Mouse (Mus musculus): Measurements from ENCODE around the gene Chmp2b.
A peak's percentile ranks its signal among the peaks of the same experiment; 100 is the strongest.

Gene Chmp2b

DNA sequence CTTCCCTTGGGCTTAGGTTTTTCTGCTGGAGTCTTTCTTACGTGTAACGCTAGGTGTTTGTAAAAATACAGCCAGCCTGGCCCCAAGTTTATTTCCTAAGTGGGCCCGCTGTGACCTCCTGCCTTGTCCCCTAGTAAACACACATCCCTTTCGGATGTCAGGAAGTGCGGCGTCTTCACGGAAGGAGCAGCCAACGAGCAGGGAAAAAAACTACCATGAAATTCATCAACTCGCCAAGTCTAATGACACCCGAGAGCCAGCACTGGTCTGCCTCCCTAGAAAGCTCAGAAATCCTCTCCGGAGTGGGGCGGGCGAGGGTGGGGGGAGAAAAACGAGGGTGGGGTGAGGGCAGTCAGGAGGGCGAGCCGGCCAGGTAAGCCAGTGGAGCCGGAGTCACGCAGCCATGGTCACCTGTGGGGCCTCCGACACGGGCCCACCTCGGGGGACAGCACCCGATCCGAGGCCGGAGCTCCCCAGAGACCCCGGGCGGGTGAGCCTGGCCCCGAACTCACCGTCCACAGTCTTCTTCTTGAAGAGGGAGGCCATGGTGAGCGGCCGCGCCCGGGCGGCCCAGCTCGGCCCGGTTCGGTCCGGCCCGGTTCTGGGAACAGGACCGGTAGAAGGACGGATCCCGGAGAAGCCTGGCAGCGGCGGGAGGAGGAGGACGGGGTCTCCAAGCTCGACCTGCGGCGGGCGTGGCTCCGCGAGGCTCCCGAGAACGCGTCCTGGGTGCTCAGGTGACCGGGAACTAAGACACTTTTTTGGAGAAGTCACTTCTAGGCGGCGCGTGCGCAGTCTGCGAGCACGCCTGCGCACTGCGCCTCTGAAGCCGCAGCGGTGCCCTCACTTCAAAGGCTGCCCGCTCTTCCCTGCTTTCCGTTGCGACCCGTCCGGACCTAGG, at the start of gene Chmp2b:
Chmp2b (minus strand) TSS at position 764 of the 901 bp plus-strand sequence.
- DNase-seq (ENCODE audit: low read depth, low spot score): peak; percentile 78

DNA sequence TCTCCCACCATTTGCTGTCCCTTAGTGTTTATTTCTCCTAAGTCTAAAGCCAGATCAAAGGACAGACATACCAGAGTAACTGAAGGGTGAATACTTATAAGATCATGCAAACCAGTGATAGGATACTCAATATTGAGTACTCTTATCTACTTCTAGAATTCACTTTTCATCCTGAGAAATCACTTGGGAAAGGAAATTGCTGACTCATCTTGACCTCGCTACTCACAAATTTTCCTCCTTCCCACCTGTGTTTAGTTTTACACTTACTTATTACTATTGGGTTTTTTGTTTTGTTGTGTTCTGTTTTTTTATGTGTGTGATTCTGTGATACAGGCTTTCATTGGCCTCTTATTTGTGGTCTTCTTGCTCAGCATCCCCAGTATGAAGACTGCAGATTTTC, 49.2 kb upstream of the Chmp2b start:
- DNase-seq (ENCODE audit: low read depth, low spot score): no peak

DNA sequence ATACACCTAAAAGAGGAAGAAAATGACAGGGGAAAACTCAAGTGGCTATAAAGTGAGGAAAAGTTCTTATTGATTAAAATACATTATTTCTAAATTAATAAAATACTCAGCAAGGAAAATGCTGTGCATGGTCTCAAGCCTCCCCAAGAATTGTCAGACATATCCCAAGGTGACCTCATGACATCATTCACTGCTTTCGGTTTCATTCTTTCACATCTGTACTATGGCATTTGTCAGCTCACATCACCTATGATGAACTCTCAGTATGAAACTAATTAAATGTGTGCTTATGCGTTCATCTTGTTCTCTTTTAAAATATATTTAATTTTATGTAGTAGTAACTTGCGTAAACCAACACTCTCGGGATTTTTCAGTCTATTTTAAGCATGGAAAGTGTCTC, 38.3 kb upstream of the Chmp2b start:
- DNase-seq (ENCODE audit: low read depth, low spot score): no peak

DNA sequence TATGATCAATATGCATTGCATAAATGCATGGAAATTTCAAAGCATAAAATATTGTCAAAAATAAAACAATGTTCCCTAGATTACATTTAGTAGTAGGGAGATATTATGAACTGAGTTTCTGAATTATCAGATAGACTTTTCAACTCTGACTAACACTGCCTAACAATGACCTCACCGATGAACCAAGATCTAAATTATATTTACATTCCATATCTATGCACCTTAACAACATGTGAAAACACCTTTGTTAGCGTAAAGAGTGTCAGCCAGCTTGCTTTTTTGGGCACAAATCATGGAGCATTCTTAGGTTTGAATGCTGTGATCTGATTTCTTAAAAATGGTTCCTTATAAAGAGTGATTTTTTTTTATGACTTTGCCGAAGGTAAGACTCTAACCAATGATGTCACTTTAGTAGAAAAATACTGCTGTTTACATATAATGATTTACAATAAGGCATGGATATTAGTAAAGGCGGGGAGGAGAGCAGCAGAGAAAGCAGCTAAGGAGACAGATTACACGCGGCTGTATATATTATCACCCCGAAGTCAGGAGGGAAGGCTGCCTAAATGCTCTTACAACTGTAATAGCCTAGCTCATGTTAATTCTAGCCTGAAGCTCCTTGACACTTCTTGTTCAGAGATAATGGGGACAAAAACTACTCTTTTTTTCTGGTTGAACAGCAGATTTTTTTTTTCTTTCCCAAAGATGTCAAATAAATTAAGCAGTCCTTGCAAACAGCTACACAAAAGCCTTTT, 23.8 kb upstream of the Chmp2b start:
- DNase-seq (ENCODE audit: low read depth, low spot score): no peak

DNA sequence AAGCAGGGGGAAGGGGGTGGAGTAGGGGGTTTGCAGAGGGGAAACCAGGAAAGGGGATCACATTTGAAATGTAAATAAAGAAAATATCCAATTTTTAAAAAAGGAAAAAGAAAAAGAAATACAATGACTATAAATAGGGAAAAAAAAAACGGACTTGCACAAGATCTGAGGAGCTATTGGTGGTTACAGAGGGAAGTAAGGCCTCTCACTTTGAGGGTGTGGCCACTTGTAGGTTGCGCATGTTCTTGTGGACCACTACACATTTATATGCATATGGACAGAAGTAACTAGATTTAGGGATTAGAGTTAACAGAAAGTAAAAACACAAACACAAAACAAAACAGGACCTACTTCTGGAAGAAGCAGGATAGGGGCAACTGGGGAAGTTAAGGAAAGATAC, 23.2 kb upstream of the Chmp2b start:
- DNase-seq (ENCODE audit: low read depth, low spot score): no peak

DNA sequence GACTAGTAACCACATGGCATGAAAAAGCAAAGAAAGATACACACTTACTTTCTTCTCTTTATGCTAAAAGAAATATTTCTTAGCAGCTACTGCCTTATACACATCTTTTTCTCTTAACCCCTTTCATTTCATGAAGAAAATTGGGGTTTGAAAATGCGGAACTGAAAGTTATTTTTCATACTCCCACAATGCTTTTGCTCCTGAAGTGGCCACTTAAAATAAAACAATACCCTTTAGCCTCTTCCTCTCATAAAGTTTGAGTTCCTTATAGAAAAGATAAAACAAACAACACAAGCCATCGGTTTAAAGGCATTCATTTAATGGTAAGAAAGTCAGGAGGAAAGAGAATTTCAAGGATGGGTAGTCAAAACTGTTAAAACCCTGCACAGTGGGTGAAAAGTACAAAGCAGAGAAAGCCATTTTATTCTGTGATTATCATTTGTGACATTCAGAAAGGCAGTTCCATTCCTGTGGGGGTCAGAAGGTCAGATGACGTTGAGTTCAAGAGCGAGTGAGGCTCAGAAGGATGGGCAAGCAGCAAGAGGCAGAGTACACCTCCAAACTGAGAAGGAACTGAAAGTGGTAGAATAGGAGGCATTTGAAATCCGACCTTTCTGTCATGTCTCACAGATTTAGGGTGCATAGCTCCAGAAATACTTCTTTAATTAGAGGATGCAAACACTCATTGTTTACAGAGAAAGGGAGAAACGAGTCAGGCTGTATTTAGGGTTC, 14.9 kb upstream of the Chmp2b start:
- DNase-seq (ENCODE audit: low read depth, low spot score): no peak

DNA sequence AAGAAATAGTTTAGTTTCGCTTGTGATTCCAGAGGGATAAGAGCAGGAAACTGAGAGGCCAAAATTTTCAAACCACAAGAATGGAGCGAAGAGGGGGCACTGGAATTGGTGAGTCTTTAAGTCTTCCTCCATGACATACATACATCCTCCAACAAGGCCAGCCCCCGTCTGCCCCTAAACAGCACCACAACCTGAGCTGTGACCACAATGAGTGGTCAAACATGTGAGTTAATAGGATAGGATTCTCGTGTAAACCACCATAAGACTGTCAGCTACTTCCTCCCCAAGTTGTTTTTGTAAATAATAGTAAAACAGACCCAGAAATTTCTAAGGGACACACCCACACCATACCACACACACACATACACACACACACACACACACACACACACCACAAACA, 6.3 kb upstream of the Chmp2b start:
- DNase-seq (ENCODE audit: low read depth, low spot score): no peak

DNA sequence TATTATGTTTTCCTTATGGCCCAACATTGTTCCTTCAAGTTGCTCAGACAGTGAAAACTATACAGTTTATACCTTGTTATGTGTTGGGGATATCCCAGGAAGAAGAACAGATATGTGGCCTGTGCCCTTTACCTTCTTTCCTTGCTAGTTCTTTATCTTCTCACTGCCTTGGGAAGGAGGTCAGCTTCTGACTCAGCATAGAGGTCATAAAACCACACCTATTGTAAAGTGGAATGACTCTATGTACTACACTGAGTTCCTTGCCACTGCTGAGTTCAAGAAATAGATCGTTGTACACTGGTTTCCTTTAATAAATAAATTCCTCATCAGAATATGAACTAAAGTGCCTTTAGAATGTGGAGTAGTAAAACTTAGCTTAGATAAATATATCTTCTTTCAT, 2.4 kb upstream of the Chmp2b start:
- DNase-seq (ENCODE audit: low read depth, low spot score): no peak

DNA sequence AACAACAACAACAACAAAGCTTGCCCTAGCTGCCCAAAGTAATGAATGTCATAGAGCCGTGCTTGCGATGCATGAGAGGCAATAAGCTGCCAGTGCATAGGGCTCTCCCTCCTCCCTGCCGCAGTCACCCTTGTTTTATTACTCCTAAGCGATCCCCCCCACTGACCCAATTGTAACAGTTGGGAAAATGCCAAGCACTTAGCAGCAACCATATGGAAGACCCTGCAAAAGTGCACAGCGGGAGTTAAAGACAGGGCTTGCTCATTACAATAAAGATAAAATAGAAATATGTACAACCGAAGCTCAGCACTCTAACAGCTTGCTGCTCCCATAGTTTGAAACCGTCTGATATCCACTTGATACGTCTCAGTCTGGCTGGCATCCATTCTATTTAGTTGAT, 1.8 kb upstream of the Chmp2b start:
- DNase-seq (ENCODE audit: low read depth, low spot score): no peak

DNA sequence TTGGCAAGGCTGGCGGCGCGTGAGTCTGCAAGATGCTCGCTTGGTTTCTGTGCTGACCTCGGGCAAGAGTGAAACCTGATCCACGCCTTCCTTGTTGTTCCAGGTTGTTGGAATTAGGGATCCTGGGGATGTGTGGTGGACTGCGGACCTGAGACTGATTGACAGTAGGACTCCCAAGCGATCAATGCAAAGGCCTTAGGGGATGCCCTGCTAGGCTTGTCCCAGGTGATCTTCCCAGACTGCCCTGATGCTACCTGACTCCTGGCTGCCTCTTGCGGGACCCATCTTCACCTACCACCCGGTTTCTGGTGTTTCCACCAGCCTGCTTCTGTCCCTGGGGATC, 309 bp upstream of the Chmp2b start:
- DNase-seq (ENCODE audit: low read depth, low spot score): no peak

DNA sequence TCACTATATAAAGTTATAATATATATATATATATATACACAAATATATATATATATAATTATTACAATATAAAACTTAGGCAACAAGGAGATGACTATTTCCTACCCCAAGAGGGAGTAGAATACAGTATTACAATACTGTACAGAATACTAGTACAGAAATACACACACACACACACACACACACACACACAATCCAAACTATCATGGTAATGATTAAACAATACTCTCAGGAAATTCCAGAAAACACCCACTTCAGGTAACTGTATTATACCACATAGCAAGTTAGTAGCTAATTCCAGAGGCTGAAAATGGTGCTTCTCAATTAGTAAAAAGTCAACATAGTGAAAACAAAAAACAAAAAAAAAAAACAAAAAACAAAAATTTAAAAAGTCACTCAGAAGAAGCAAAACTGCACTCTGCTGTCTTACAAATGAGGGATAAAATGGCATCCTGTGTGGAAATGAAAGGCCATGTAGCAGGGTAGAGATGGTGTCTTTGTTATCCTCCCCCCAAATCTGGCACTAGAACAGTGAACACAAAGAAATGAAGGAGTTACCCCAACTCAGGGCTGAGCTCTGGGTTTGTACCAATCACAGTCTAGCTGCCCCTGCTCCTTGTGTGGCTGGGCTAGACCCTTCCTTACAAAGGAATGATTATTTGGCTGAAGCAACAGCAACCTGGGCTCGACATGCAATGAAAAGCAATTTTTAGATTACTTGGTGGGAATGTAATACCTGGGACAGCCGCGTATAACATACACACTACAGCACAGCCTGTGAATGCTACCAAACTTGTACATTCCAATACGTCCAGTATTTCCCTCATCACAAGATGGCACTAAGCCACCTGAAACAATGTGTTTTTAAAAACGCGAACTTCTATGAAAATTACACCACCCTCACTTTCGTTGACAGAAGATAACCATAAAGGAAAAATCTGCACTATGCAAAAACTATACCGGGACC, 1.2 kb downstream of the Chmp2b start:
- DNase-seq (ENCODE audit: low read depth, low spot score): no peak

DNA sequence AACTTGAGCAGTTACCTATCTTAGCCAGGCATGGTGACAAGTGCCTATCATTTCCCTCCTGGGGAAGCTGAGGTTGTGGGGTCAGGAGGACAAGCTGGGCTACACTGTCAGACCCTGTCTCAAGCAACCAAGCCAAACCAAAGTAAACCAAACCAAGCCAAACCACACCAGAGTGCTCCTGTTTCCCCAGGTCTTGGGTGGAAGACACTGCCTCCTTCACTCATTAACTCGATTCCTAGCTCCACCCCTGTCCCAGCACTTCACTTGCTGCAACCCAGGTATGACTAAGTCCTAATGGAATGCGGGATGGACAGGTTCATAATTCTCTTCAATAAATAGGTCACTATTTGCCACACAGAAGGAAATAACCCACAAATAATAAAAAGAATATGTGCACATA, 2.9 kb downstream of the Chmp2b start:
- DNase-seq (ENCODE audit: low read depth, low spot score): no peak

DNA sequence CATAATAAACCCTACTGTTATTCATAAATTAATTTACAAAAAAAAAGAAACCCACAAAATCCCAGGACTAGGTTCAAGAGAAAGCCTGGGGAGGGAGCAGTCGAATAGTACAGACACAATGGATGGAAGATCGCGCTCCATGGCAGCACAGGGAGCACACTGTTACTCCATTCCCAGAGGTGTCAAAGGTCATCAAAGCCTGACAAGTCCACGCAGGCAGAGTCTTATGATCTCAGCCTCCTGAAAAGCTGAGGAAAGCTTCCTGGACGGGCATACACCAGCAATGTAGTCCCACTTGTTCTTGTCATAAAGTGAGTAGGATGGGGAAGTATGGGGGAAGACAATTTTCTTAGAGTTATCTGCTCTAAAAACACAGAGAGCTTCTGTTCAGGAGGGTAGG, 5.2 kb downstream of the Chmp2b start:
- DNase-seq (ENCODE audit: low read depth, low spot score): no peak

DNA sequence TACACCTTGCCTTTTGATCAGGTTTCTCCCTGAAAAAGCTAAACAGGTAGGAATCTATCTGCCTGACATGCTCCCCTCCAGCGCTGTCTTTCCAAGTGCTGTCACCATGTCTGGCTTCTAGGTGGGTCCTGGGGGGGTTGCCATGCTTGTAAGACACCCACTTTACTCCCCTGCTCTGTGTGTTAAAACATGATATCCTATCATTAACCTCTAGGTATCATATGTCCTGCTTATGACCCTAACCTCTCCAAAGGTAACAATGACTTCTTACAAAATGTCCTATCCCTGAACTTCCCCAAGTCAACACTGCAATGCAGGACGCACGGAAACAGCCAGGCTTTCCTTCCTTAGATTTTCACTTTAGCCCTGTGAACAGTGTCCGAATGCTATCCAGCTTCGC, 8.3 kb downstream of the Chmp2b start:
- DNase-seq (ENCODE audit: low read depth, low spot score): no peak

DNA sequence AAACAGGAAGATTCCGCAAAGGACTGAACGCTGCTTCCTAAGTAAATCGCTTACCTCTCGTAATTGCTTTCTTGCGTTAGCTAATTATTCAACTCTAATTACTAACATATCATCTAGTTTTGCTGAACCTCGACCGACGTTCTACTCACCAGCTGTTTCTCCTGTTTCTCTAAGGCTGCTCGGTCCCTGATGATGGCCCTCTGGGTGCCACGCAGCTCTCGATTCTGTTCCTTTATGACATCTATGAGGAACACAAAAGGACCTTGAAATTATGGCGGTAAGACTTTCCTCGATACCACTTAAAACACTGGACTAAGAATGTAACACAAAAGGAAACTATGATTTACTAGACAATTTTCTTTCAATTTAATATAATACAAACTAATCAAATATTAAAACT, 11.7 kb downstream of the Chmp2b start:
- no peak for DNase-seq (ENCODE audit: low read depth, low spot score)

DNA sequence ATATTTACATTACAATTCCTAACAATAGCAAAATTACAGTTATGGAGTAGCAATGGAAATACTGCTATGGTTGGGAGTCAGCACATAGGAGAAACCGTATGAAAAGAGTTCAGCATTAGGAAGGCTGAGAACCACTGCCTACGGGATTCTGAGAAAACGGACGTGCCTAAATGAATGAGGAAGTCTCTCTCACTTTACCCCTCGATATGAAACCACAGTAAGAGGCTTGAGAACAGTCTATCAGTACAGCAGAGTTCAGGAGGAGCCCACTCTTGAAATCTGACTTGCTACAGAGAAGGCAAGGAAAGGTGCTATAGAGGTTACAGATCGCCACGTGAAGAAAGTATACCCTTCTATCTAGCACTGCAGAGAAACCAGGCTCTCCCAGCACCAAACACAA, 13.6 kb downstream of the Chmp2b start:
- DNase-seq (ENCODE audit: low read depth, low spot score): no peak

DNA sequence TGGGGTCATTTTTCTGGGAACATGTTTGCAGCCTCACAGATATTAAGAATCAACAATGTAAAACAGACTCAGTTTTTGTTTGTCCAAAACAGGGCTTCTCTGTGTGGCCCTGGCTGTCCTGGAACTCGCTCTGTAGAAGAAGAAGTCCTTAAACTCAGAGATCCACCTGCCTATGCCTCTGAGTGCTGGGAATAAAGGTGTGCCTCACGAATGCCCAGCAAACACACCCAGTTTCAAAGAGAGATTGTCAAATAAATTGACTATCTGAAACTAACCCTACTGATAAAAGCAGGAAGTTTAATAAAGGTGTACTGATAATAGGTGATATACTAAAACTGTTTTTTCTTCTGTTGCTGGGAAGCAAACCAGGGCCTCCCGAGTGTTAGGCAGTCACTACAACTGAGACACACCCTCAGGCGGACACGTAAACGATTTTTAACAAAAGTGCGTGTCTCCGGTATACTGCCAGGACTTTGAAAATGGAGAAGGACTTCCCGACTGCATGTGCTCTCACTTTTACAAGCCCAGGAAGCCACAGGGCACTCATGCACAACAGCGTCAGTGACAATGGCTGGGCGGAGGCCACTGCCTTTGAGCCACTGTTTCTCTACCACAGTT, 18.7 kb downstream of the Chmp2b start:
- DNase-seq (ENCODE audit: low read depth, low spot score): no peak

DNA sequence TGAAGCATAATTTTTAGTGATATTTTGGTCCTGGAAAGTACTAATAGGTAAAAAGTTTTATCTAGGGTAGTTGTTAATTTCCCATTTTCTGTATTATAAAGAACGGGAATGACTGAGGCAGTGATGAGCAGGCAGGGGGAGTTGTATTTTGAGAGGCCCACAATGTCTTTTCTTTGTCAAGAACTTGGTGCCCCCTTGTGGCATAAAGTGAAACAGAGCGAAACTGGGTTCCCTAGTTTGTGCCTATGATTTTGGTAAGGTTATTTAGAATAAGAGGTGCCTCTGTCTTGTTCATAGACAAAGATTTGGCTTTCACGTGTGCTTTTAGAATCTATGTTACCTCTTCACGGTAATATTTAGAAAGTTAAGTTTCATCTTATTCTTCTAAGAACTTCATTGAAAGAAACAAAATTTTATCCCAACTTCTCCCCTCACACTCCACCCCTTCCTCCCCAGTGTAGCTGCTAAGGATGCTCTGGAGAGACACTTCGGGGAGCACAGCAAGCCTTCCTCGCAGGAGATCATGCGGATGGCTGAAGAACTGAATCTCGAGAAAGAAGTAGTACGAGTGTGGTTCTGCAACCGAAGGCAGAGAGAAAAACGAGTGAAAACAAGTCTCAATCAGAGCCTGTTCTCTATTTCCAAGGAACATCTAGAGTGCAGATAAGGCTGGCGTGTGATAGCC, 29.1 kb downstream of the Chmp2b start:
- no peak for DNase-seq (ENCODE audit: low read depth, low spot score)

DNA sequence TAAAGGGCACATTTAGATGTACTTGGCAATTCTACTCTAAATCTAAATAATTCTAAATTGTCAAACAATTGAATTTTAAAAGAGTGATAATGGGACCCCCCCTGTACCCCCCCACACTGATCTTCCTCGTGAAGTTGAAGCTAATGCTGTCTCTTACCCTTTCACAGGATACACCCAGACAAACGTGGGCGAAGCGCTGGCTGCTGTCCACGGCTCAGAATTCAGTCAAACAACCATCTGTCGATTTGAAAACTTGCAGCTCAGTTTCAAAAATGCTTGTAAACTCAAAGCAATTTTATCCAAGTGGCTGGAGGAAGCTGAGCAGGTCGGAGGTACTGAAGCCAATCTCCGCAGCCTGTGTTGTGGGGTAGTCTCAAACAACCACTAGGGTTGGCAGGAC, 30.9 kb downstream of the Chmp2b start:
- no peak for DNase-seq (ENCODE audit: low read depth, low spot score)

DNA sequence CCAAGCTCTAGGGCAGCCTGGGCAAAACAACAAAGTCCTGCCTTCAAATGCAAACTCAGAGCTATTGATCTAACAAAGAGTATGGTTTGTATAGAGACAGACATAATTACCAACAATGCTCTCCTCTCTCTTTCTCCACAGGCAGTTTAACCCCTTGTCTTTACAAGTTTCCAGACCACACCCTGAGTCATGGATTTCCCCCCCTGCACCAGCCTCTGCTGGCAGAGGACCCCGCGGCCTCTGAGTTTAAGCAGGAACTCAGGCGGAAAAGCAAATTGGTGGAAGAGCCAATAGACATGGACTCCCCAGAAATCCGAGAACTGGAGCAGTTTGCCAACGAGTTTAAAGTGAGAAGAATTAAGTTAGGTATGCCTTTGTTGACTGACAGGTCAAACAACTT, 32.9 kb downstream of the Chmp2b start:
- DNase-seq (ENCODE audit: low read depth, low spot score): peak; percentile 7

Data from WW6 (cell line).